Mouse (Mus musculus) testis, postnatal 10 days (tissue): ENCODE results near the gene Agtrap.
"Not testable (repeated sequence)": the region's sequence is repeated elsewhere in the genome, so short reads cannot be mapped to it uniquely, and the experiment has no call there.

Experiments
- DNase-seq: peaks from one replicate; pipeline ENCODE4 v3.0.0; 2021; ENCODE audit warnings: low spot score

Gene Agtrap

DNA sequence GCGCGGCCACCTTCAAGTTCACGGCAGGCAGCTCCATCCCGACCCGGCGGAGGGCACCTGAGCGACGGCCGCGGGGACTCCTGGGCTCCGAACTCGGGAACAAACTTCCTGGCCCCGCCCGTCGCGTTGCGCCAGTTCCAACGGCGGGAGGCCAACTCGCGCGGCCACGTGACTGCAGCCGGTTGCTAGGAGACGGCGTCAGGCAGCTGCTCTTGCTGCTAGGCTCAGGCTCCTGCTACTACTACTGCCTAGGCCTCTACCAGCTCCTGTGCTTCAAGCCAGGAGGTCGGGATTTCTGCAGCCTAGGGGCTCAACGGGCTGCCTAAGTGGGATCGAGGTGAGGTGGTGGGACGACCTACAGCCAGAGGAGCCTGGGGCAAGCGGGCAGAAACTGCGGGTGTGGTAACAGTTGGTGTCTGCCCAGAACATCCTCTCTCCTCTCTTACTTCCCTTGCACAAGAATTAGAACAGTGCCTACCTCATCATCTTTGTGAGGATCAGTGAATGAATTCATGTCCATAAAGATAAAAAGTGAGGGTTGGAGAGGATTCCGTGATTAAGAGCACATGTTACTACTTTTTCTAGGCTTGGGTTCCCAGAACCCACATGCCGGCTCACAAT is at the start of gene Agtrap:
TSS of gene Agtrap (minus strand) at position 125 of the 621 bp plus-strand sequence.
- DNase-seq: peak; percentile 97

DNA sequence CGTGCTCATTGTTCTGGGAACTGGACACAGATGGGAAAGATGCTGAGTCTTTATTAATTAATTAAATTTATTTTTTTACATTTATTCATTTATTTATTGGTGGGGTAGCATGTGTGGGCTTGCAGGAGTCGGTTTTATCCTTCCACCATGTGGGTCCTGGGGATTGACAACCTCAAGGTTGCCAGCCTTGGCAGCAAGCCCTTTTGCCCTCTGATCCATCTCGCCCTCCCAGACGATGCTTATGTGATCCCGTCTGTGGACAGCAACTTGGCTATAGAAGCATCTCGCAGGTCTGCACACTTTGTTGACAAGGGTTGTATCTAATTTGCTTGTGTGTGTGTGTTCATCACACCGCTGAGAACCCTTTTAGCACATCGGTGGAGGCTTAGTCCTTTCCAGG is 49.7 kb upstream of the Agtrap start:
- DNase-seq: no peak

DNA sequence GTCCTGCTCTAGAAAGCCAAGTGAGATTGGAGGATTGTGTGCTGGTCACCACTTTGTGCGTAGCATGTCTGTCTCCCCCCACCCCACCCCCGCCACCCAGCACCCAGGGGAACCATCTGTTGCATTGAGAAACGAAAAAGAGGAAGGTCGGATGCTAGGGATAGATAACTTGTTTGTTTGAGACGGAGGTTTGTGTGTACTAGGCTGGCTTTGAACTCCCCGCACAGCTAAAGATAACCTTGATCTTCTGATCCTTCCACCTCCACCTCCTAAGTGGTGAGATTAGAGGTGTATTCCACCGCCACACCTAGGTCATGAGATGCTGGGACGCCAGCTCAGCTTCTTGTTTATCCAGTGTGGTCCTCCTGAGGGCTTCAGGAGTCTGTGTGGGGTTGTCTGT is 47.2 kb upstream of the Agtrap start:
- no peak for DNase-seq

DNA sequence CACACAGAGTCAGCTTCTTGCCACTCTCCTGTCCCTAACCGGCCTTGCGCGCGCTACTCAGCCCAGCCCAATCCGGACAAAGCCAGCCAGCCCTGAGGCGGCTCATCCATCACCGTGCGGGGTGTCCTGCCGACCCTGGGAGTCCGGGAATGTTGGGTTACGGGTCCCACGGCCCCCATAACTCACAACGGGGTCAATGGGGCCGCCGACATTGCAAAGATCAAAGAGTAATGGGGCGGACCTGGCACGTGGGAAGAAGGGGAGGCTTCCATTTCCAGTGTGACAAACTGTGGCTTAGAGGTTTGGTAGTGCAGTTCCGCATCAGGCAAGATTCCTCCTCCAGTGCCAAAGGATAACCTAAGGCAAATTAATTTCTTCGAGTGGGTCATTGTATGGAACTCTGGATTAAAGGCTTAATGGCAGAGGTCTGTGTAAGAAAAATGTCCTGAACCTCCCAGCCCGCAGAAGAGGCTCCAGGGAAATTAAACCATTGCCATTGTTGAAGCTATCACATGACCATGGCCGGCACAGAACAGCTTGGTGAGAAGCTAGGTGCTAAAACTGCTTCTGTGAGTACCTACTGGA is 43.8 kb upstream of the Agtrap start:
- DNase-seq: no peak

DNA sequence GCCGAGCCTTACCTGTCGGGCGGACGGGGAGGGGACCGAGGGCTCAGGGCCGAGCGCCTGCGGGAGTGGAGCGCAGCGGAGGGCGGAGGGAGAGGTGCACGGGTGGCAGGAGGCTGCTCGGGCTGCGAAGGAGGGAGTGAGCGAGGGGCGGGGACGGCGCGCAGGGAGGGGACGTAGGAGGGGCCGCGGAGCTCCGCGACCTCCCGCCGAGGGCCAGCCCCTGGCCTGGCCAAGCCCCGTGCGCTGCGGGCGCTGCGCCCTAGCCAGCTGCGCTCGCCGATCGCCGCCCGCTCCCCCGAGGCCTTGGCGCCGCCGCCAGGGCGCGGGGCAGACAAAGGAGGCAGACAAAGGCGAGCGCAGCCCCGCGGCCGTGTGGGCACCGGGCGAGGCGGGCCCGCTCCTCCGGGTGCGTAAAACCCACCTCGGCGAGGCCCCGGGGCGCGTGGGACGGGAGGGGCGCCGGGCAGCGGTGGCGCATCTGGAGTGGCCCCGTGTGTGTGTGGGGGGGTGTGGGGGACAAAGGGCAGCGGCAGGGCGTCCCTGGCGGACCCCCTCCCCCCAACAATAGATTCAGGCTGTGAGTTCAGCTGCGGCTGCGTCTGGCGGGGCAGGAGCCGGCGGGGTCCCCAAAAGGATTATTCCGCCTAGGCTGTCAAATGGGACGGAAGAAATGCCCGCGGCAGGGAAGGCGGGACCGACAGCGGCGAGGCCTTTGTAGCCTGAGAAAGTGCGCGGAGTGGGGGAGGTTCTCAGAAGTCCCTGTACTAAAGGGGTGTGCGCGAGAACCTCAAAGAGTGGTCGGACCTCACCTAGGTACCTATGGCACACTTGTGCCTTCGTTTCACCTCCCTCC is 43.0 kb upstream of the Agtrap start, which contains the start of gene Draxin:
TSS of gene Draxin (minus strand) at position 138 of the 853 bp plus-strand sequence.
- DNase-seq: peak; percentile 67

DNA sequence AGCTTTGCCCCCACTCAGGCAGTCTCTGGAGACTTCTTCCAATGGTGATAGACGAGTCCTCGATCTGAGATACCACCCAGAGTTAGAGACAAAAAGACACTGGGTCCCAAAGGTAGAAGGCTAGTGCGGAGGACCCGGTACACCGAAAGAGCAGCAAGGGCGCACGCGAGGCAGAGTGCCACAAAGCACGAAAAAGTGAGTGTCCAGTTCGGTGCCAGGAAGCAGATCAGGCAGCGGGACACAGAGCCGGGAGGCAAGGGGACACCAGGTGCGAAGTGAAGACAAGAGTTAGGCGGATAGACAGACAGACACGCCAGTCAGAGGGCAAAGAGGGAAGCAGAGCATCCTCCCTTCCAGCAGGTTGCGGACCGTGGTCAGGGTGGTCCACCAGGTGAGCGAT is 42.3 kb upstream of the Agtrap start, which contains the start of gene Mad2l2:
TSS of gene Mad2l2 (plus strand) at position 252 of the 400 bp plus-strand sequence.
- DNase-seq: no peak

DNA sequence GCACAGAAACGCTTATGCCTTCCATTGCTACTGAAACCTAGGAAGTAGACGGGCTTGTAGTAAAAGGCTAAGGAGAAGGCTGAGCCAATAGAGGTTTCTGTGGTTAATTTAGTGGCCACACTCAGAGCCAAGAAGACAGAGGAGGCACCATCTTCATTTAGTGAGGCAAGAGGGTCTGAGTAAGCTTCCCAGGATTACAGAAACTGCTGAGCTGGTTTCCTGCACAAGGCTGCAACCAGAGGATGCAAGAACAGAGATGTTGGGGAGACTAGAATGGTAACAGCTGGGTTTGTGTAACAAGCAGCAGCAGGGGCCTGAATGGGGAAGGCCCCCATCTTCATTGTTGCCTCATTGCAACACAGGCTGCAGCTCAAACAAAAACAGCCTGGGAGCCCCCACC is 40.8 kb upstream of the Agtrap start:
- no peak for DNase-seq

DNA sequence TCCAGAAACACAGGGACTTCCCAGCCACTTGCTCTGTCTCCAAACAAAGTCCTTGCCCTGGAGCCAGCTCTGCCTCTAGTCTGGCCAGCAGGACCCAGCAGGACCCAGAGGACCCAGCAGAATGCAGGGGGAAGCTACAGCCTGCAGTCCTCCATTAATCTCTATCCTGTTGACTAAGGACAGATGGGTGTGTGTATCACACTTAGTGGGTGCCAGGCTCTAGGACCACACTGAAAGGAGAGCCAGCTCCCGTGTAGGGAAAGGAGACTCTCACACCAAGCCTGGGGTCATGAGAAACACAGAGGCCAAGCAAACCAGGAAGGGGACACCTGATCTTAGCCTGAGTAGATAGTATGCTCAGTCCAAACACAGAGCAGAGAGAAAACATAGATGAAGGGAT is 40.4 kb upstream of the Agtrap start:
- DNase-seq: no peak

DNA sequence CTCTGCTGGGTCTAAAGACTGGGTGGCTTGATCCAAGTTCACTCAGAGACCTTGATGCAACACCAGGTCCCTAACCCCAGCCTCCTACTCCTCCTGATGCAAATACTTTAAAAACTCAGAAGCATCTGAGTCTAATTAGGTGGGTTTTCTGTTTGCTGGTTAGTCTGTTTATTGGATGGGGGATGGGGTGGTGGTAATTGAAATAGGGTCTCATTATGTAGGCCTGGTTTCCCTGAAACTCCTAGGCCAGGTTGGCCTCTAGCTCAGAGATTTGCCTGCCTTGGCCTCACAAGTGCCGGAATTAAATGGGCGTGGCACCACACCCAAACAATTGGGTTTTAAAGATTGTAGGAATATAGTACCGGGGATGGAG is 34.8 kb upstream of the Agtrap start:
- DNase-seq: no peak

DNA sequence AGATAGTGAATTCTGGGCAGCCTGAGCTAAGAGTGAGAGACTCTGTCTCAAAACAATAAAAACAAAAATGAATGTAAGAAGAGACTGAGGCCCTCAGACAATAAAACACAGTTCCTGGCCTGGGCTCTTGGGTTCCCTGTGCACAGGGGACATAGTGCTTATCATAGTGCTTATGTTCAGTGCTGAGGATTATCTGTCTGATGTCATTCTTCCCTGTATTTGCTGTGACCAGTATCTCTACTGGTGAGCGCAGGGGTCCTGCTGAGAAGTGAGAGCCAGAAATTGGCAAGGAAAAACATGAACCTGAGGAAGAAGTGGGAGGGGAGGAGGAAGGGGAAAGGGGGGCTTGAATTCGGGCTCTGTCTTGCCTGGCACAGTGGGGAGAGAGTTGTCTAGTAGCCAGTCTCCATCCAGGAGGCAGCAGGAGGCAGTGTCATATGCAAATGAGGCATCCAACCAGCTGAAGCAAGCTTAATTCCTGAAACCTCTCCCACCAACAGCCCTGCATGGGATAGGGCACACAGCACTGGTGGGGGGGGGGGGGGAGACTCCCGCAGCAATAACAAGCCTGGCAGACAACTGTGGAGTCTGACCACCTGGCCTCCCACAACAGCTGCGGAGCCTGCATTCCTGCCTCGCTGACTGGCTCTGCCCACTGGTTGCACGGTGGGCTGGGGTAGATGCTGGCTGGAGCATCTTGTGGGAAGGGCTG is 34.3 kb upstream of the Agtrap start:
- no peak for DNase-seq

DNA sequence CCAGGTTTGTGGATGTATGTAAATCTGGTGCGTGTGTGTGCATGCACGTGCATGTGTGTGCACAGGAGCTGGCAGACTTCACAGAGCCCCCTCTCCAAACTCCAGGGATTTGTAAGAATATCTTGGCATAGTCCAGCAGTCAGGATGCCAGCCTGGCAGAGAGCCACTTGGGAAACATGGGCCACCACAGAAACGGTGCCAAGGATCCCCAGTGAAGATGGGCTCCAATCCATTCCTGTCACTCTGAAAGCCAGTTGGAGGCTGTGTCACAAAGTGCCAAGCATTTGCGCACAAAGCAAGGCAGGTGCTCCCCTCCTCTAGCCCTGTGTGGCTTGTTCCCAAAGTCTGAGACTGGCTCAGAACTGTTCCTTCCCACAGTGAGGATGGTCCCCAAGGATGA is 33.5 kb upstream of the Agtrap start:
- no peak for DNase-seq

DNA sequence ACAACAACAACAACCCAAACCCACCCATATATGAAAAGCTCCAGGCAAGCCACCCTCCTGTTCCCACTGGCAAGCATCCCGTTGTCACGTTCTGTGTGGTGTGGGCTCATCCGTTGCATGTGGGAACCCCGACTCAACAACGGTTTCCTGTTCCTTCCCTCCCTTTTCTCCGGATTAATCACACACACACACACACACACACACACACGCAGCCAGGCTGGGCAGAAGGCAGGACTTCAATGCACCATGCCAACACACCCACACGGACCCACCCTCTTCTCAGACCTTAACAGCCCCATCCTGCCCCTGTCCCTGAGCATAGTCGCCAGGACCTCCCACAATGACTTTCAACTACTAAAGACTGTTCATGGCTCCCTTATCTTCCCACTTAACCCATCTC is 32.7 kb upstream of the Agtrap start:
- no peak for DNase-seq

DNA sequence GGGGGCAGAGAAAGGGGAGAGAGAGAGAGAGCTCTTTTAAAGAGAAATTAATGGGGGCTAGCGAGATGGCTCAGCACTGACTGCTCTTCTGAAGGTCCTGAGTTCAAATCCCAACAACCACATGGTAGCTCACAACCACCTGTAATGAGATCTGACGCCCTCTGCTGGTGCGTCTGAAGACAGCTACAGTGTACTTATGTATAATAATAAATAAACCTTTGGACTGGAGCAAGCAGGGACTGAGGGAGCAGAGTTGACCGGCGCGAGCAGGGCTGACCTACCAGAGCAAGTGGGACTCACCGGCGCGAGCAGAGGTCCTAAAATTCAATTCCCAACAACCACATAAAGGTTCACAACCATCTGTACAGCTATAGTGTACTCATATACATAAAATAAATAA is 31.7 kb upstream of the Agtrap start:
- not testable (repeated sequence) for DNase-seq

DNA sequence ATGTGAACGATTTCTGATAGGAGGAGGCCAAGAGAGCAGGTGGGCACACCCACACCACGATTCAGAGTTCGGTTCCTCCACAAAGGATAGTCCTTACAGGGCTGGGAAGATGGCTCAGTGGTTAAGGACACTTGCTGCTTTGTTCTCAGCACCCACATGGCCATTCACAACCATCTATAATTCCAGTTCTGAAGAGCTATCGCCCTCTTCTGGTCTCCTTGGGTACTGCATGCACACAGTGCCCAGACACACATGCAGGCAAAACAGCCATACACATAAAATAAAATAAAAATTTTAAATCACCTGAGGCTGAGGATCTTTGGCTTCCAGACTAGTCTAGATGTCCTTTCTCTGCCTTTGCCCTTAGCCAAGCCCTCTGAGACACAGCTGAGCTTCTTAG is 29.6 kb upstream of the Agtrap start:
- no peak for DNase-seq

DNA sequence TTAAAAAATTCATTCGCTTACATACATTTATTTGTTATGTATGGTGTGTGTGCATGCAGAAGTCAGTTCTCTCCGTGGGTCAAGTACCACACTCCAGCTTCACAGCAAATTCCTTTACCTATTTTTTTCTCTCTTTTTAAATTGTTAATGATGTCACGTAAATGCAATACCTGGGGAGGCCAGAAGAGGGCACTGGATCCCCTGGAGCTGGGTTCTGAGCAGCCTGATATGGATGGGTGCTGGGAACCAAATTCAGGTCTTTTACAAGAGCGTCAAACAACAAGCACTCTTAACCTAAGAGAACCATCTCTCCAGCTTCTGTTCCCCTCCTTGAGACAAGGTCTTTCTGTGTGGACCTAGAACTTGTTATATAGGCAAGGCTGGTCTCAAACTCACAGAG is 28.8 kb upstream of the Agtrap start:
- DNase-seq: no peak

DNA sequence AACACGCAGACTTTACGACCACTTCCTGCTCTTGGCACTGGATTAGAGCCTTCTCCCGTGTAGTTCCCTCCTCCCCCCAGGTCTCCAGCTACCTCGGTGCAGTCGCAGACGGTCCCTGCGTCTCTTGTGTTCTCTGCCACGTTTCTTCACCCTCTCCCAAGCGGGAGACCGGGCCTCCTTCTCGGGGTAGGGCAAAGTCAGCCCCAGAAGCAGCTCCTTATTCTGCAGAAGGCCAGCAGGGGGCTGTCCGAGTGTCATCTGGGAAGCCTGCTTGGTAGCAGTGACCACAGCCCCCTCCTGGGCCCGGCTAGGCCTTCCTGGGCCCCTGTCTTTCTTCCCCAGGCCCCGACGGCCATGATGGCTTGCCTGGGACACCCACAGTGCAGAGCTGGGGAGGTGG is 27.6 kb upstream of the Agtrap start:
- peak; percentile 62 for DNase-seq

DNA sequence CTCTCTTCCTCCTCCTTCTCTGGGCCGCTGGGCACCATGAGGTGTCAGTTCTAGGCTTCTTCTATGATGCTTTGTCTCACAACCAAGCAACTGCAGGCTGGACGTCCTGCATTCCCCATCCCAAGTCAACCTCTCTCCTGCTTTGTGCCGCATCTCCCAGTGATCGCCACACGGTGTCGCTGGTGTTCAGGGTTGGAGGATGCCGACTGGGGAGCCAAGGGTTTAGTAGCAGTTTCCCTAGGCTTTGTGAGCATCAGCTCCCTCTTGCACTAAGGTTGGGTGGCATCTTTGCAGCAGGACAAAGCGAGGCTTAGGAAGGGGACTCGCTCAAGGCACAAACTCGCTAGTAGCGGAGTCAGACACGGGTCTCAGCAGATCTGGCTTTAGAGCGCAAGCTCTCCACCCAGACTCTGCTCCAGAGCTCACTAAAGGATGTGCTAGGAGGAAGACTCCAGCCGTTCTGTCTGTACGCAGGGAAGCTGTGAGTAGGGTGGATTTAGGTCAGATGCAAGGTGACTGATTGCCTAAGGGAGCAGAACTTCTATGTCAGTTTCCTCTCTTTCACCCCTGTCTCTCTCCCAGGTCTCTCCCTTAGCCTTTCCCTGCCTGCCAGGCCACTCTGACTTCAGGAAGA is 27.0 kb upstream of the Agtrap start:
- peak; percentile 93 for DNase-seq

DNA sequence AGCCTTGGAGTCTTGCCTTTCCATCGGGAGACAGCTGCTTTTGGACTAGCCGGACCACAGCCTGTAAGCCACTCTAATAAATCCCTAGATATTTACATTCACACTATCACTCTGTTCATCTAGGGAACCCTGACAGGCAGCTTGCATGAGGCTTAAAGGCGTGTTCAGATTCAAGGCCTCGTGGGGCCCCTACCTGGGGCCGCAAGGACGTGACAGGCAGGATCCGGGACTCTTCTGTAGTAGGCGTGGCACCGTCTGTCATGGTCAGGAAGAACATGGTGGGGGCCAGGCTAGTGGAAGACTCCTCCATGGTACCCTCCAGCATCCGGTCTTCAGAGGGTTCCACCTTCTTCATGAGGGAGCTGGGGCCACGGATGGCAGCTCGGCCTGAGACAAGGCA is 24.7 kb upstream of the Agtrap start:
- DNase-seq: no peak

DNA sequence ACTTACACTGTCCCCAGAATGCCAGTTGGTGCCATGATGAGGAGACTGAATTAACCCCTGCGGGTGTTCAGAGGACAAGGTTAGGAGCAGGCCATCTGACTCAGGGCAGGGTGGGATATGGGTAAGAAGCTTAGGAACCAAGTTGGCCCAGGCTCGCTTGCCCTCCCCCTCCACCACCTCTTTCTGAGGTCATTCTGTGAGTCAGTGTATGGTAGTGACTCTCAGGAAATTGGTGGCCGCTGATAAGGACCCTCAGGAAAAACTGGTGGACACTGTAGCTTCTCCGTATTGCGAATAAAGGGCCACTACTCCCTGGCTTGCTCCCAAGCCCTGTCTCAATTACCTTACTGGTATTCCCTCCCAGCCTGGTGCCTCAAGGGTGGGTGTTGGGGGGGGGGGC is 21.4 kb upstream of the Agtrap start:
- DNase-seq: no peak

DNA sequence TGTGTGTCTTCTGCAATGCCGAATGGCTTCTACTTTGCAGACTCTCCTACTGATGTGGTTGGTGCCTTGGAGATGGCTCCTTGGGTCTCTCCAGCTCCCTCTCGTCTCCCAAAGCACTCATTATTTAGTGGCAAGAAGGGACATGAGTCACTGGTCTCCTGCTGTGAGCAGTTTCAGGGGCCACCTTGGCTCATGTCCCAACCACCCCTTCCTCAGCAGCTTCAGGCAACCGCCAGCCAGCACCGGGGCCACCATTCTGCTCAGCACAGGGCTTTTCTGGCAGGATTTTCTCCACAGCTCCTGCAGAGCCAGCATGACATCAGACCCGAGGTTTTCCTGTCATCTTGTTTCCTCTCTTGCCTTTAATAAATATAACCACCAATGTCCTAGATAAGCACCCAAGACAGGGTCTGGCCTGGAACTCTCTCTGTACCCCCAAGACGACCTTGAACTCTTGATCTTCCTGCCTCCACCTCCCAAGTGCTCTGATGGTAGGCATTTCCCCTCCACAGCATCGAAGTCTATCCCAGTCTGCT is 20.8 kb upstream of the Agtrap start:
- DNase-seq: no peak

DNA sequence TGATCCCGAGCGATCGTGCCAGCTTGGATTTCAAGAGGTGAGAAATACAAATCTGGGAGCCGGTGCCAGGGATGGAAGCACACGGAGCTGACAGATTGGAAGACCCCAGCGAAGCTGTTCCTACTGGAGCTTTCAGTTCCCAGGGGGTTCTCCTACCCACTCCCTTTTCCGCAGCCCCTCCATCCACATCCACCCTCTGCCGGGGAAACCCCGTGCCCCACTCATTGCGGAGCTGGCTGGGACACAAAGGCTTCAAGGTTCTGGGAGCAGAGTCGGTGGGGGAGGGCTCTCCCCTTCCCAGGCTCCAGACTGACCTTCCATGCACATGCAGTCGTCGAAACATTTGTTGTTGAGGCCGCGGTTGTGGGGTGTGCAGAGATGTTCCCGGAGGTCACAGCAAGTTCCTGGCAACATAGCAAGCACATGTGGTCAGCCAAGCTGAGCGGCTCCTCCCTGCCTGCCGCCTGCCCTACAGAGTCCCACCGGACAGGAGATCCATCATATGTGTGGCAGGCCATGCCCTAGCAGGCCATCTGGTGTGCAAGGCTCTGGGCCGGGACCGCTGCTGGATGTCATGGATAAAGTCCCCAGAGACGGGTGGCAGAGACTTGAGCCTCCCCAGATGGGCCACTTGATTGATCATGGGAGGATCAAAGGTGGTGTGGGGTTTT is 19.9 kb upstream of the Agtrap start:
- no peak for DNase-seq
